8 mouse cellular contexts compared by ENCODE assay signal in the genomic region with DNA sequence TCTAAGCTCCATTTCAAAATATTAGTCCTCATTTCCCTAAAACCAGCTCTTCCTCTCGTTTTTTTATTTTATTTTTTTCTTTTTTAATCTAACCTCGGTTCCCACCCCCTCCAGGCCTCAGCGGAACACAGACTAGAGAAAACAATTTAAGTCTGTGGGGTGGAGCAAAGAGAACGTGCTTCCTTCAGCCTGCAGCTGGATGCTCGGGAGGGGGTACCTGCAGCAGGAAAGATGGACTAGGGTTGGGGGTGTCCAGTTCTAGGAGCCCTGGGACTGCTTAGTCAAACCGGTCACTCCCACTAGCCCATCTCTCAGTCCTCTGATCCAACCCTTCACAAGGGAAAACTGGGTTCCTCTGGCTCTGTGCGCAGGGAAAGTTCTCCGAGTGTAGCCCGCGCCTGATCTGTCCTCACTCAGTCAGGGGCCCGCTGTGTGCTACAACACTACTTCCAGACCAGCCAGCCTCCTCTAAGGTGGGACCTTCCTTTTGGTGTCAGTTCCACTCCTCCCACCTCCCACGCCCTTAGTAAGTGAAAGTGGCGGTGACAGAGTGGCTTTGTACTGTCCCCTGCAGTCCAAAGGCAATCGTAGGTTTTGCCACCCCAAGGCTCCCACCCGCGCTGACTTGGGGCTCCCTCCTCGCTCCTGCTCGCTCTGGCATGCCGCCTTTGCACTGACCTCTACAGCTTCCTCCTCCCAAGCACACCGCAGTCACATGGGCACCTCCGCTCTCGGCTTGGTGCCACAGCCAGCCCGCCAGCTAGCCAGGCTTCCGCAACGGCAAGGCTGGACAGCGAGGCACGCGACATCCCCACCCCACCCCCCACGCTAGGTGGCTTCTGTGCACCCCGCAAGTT. TPM values are rescaled to one million over a fixed set of nuclear protein-coding genes. Genes with fewer than 3 reads are reported as not detected.
DNase-seq lines count a peak whose midpoint lies in the region; ATAC-seq and TF ChIP-seq lines count a peak whose summit lies in the region.

No protein-coding gene starts in this region.

- H3K4me3 ChIP-seq in embryonic facial prominence, embryonic 14.5 days (ENCODE audit: low read depth, low read length) = peak overlapping the region; percentile 45
- H3K4me3 ChIP-seq in heart, embryonic 14.5 days (ENCODE audit: control insufficient read depth in 1 of 2, insufficient read depth in 1 of 2, low read depth in 1 of 2, low read length in 2 of 2) = peak overlapping the region; percentile 43 to 50
- peak overlapping the region; percentile 40 for H3K4me3 ChIP-seq in kidney, embryonic 15.5 days (replicated peaks)
- peak overlapping the region; percentile 31 to 40 for H3K4me3 ChIP-seq in liver, embryonic 14.5 days (ENCODE audit: insufficient read depth in 1 of 2, low read depth in 2 of 2, low read length in 2 of 2)
- peak overlapping the region; percentile 36 for H3K4me3 ChIP-seq in stomach, embryonic 14.5 days (ENCODE audit: low read depth, low read length)

- H3K27ac ChIP-seq in embryonic facial prominence, embryonic 14.5 days (replicated peaks; ENCODE audit: low read depth, low read length) = no peak overlapping the region
- H3K27ac ChIP-seq in heart, embryonic 14.5 days (replicated peaks in 1 of 2; ENCODE audit: control insufficient read depth in 1 of 2, insufficient read depth in 1 of 2, low read depth in 2 of 2, low read length in 2 of 2) = peak overlapping the region; percentile 61 to 89
- H3K27ac ChIP-seq in kidney, embryonic 15.5 days = peak overlapping the region; percentile 69; the same call in 1 of the 2 replicates
- H3K27ac ChIP-seq in liver, embryonic 14.5 days = no peak overlapping the region
- no peak overlapping the region for H3K27ac ChIP-seq in stomach, embryonic 14.5 days (ENCODE audit: low read length)

- no peak for TF ChIP-seq EP300 in liver, embryonic 14.5 days (IDR thresholded peaks at IDR 0.05; ENCODE audit: low read depth)

- H3K4me1 ChIP-seq in embryonic facial prominence, embryonic 14.5 days (ENCODE audit: control insufficient read depth, insufficient read depth, low read length) = peaks cover 21% of the 10 kb centered on the region
- H3K4me1 ChIP-seq in heart, embryonic 14.5 days (ENCODE audit: control insufficient read depth in 2 of 2, insufficient read depth in 2 of 2, low read length in 2 of 2) = peaks cover 10 to 27% of the 10 kb centered on the region in 2 experiments; a peak in 3 of 4 replicates
- peaks cover 29% of the 10 kb centered on the region for H3K4me1 ChIP-seq in kidney, embryonic 15.5 days
- H3K4me1 ChIP-seq in liver, embryonic 14.5 days (replicated peaks; ENCODE audit: control insufficient read depth in 2 of 2, insufficient read depth in 2 of 2, low read length in 1 of 2) = 0 out of 4 replicates have a peak, but pooled peaks cover 0 to 3% of the 10 kb centered on the region in 2 experiments
- H3K4me1 ChIP-seq in stomach, embryonic 14.5 days (ENCODE audit: control insufficient read depth, insufficient read depth, low read length) = peaks cover 12% of the 10 kb centered on the region

- H3K9me3 ChIP-seq in embryonic facial prominence, embryonic 14.5 days (ENCODE audit: control insufficient read depth, low read length) = no peaks in the 10 kb centered on the region
- H3K9me3 ChIP-seq in heart, embryonic 14.5 days (ENCODE audit: control insufficient read depth, low read length) = no peaks in the 10 kb centered on the region
- H3K9me3 ChIP-seq in kidney, embryonic 15.5 days (replicated peaks) = no peaks in the 10 kb centered on the region
- H3K9me3 ChIP-seq in liver, embryonic 14.5 days (ENCODE audit: control insufficient read depth, low read length) = no peaks in the 10 kb centered on the region
- H3K9me3 ChIP-seq in stomach, embryonic 14.5 days (ENCODE audit: control insufficient read depth, low read depth, low read length) = no peaks in the 10 kb centered on the region

- TF ChIP-seq CTCF in liver, embryonic 14.5 days (IDR thresholded peaks at IDR 0.05; ENCODE audit: low read depth) = no peak; the same call in 1 of the 2 replicates

- ATAC-seq in embryonic facial prominence, embryonic 14.5 days (ENCODE audit: low read depth) = 0 out of 2 replicates have a peak, but pooled peaks have one; percentile 6
- peak; percentile 75 for ATAC-seq in heart, embryonic 14.5 days (ENCODE audit: insufficient number of reproducible peaks, insufficient read depth, low FRiP score, low read depth)
- peak; percentile 68 for ATAC-seq in kidney, embryonic 15.5 days (replicated peaks; ENCODE audit: low FRiP score)
- no peak for ATAC-seq in liver, embryonic 14.5 days (ENCODE audit: insufficient read depth)
- ATAC-seq in stomach, embryonic 14.5 days (ENCODE audit: insufficient number of reproducible peaks, insufficient read depth, low FRiP score, low read depth) = peak; percentile 43; the same call in 1 of the 2 replicates

- H3K36me3 ChIP-seq in embryonic facial prominence, embryonic 14.5 days (ENCODE audit: control insufficient read depth, insufficient read depth, low read length) = peaks cover 4% of the 10 kb centered on the region; the same call in 1 of the 2 replicates
- peaks cover 8% of the 10 kb centered on the region; the same call in 1 of the 2 replicates for H3K36me3 ChIP-seq in heart, embryonic 14.5 days (ENCODE audit: control insufficient read depth, insufficient read depth, low read length)
- H3K36me3 ChIP-seq in kidney, embryonic 15.5 days = peaks cover 13% of the 10 kb centered on the region
- H3K36me3 ChIP-seq in liver, embryonic 14.5 days (replicated peaks; ENCODE audit: control insufficient read depth, insufficient read depth, low read depth) = no peaks in the 10 kb centered on the region
- no peaks in the 10 kb centered on the region; the same call in 1 of the 2 replicates for H3K36me3 ChIP-seq in stomach, embryonic 14.5 days (ENCODE audit: control insufficient read depth, insufficient read depth, low read length)

- 3% methylated on average over 29 of the region's 30 CpGs for WGBS in embryonic facial prominence, embryonic 14.5 days
- WGBS in heart, embryonic 14.5 days = 2% methylated on average over 30 of the region's 30 CpGs
- 5% methylated on average over 30 of the region's 30 CpGs for WGBS in kidney, embryonic 15.5 days
- WGBS in liver, embryonic 14.5 days (ENCODE audit: insufficient replicate concordance) = 12% methylated on average over 30 of the region's 30 CpGs
- 6% methylated on average over 30 of the region's 30 CpGs for WGBS in stomach, embryonic 14.5 days

- H3K4me2 ChIP-seq in embryonic facial prominence, embryonic 14.5 days (ENCODE audit: low read depth, low read length) = peak overlapping the region; percentile 90
- H3K4me2 ChIP-seq in heart, embryonic 14.5 days (ENCODE audit: low read length) = peak overlapping the region; percentile 97
- peak overlapping the region; percentile 78 for H3K4me2 ChIP-seq in kidney, embryonic 15.5 days
- H3K4me2 ChIP-seq in liver, embryonic 14.5 days (ENCODE audit: low read depth) = peak overlapping the region; percentile 64
- peak overlapping the region; percentile 91 for H3K4me2 ChIP-seq in stomach, embryonic 14.5 days (replicated peaks; ENCODE audit: low read depth, low read length)

- H3K27me3 ChIP-seq in embryonic facial prominence, embryonic 14.5 days (replicated peaks; ENCODE audit: control insufficient read depth, insufficient read depth, low read length) = peaks cover 30% of the 10 kb centered on the region
- H3K27me3 ChIP-seq in heart, embryonic 14.5 days (ENCODE audit: control insufficient read depth, insufficient read depth, low read length) = peaks cover 17% of the 10 kb centered on the region
- peaks cover 45% of the 10 kb centered on the region for H3K27me3 ChIP-seq in kidney, embryonic 15.5 days
- H3K27me3 ChIP-seq in liver, embryonic 14.5 days (ENCODE audit: control insufficient read depth, insufficient read depth, low read length) = peaks cover 34% of the 10 kb centered on the region
- H3K27me3 ChIP-seq in stomach, embryonic 14.5 days (ENCODE audit: control insufficient read depth, insufficient read depth, low read length) = peaks cover 9% of the 10 kb centered on the region

- peak overlapping the region; percentile 61 for H3K9ac ChIP-seq in embryonic facial prominence, embryonic 14.5 days (ENCODE audit: low read depth, low read length)
- peak overlapping the region; percentile 79 for H3K9ac ChIP-seq in heart, embryonic 14.5 days (ENCODE audit: low read length)
- peak overlapping the region; percentile 38 for H3K9ac ChIP-seq in kidney, embryonic 15.5 days
- no peak overlapping the region for H3K9ac ChIP-seq in liver, embryonic 14.5 days (replicated peaks)
- H3K9ac ChIP-seq in stomach, embryonic 14.5 days (replicated peaks; ENCODE audit: low read depth, low read length) = no peak overlapping the region

- peak; percentile 45 for DNase-seq in urinary bladder, adult 2 months (ENCODE audit: low spot score)
- no peak for DNase-seq in urinary bladder, postnatal 10 days (ENCODE audit: low spot score)
- no peak for DNase-seq in embryonic facial prominence, embryonic 14.5 days (ENCODE audit: low spot score)
- no peak for DNase-seq in liver, embryonic 14.5 days (ENCODE audit: low read depth in 3 of 3, low spot score in 3 of 3)
- DNase-seq in naive thymus-derived CD4-positive, alpha-beta T cell, adult 2 months (ENCODE audit: low read depth) = peak; percentile 63

RNA-seq across cellular contexts. Expression of a gene that starts 38.3 kb away (rescaled TPM):
- 20.5 and 28.8 TPM in 2 replicates for polyA plus RNA-seq in urinary bladder, adult 2 months (2012; rRNA removed)
- polyA plus RNA-seq in embryonic facial prominence, embryonic 14.5 days (2014; fragmentation: Nextera tagmentation; extraction: Ambion mirVana) = 30.1 and 31.0 TPM in 2 replicates
- 24.2 and 27.3 TPM in 2 replicates for polyA plus RNA-seq in heart, embryonic 14.5 days (2014; fragmentation: Nextera tagmentation; extraction: Ambion mirVana)
- 92.2 and 96.8 TPM in 2 replicates for polyA plus RNA-seq in kidney, embryonic 15.5 days (2015; fragmentation: Nextera tagmentation; extraction: Ambion mirVana)
- polyA plus RNA-seq in liver, embryonic 14.5 days (2012; rRNA removed) = 8.1 and 10.0 TPM in 2 replicates
- 11.7 and 12.3 TPM in 2 replicates for polyA plus RNA-seq in liver, embryonic 14.5 days (2014; fragmentation: Nextera tagmentation; extraction: Ambion mirVana)
- 34.5 and 37.9 TPM in 2 replicates for polyA plus RNA-seq in stomach, embryonic 14.5 days (2014; fragmentation: Nextera tagmentation; extraction: Ambion mirVana)

Comparison
In these comparisons a context has a peak if more than half of its experiments do, and no peak if none do; other contexts are left out.
1. DNase-seq: peak in urinary bladder, adult 2 months (single experiment) and naive thymus-derived CD4-positive, alpha-beta T cell, adult 2 months (single experiment); none in urinary bladder, postnatal 10 days (single experiment), embryonic facial prominence, embryonic 14.5 days (single experiment) and liver, embryonic 14.5 days (0 of 3).
2. H3K27ac ChIP-seq: peak in heart, embryonic 14.5 days (2 of 2) and kidney, embryonic 15.5 days (single experiment); none in embryonic facial prominence, embryonic 14.5 days (single experiment), liver, embryonic 14.5 days (single experiment) and stomach, embryonic 14.5 days (single experiment).
3. H3K9ac ChIP-seq: peak in embryonic facial prominence, embryonic 14.5 days (single experiment), heart, embryonic 14.5 days (single experiment) and kidney, embryonic 15.5 days (single experiment); none in liver, embryonic 14.5 days (single experiment) and stomach, embryonic 14.5 days (single experiment).
4. Peak in every context shown above with its lines, with median percentiles within 50 percentile points of each other: H3K4me2 ChIP-seq and H3K4me3 ChIP-seq.